Mouse (Mus musculus) kidney, adult 2 months (tissue): ENCODE data around the gene Cdc73.

Experiments
- CTCF ChIP-seq: fragments of 200-500 bp; conservative IDR thresholded peaks from 2 replicates; pipeline ENCODE4 v1.5.1; 2011; ENCODE audit warnings: low read depth, mild to moderate bottlenecking, control low read depth, low read length, moderate library complexity, mixed read lengths; ENCODE audit not compliant: insufficient read depth, insufficient read length
- POLR2A ChIP-seq: fragments of 200-500 bp; IDR thresholded peaks from one replicate; pipeline ENCODE4 v1.6.1; 2011; ENCODE audit warnings: low read depth, low read length, control low read depth

GRCm38 (mm10) chr1:143731691-143732090 is 29.0 kb upstream of the Cdc73 start:
- TF ChIP-seq CTCF: no peak
- TF ChIP-seq POLR2A: no peak
